Mouse (Mus musculus) small intestine, adult 2 months (tissue): ENCODE measurements around the gene Zfp280b.

Experiments used
- CTCF ChIP-seq: fragments of 200-500 bp; IDR thresholded peaks from 2 replicates; pipeline ENCODE4 v1.5.1; 2012; ENCODE audit warnings: low read depth, mild to moderate bottlenecking, control low read depth, inconsistent platforms, low read length, moderate library complexity, mixed read lengths; ENCODE audit not compliant: insufficient replicate concordance, insufficient read length; ENCODE audit errors: extremely low read depth
- POLR2A ChIP-seq: fragments of 200-500 bp; IDR thresholded peaks from 2 replicates; pipeline ENCODE4 v1.6.1; 2012; ENCODE audit warnings: low read depth, mild to moderate bottlenecking, control low read depth, inconsistent platforms, low read length, moderate library complexity

GRCm38 (mm10) chr10:75990430-75991042, 41.9 kb upstream of the Zfp280b start:
- TF ChIP-seq CTCF (no peak), POLR2A (no peak)
